Mouse (Mus musculus) neural tube, embryonic 10.5 days (tissue): ENCODE results near the gene Minpp1.

Experiments
- DNase-seq: peaks from one replicate; pipeline ENCODE4 v3.0.0-alpha.2; 2017; ENCODE audit warnings: low spot score; ENCODE audit errors: extremely low spot score

Minpp1 gene

DNA sequence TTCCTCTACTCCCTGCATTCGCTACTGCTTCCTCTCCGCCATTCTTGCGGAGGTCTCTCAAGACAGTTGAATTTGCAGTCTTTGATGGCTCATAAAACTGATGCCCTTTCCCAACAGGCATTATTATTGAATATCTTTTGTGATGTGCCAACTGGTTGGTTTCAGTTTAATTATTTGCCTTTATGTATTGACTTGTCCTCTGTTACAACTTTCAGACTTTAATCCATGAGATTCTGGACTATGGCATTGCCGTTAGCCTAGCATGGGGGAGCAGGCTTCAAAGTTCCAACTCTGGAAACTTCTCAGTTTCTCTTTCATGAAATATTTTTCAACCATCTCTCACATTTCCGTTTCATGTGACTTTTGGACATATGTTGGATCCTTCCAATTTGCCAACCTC lies 41.6 kb downstream of the Minpp1 start:
- no peak for DNase-seq

- DNase-seq = no peak
Measured at GRCm38 (mm10) chr19:32528723-32529122, 43.2 kb downstream of the Minpp1 start.

DNA sequence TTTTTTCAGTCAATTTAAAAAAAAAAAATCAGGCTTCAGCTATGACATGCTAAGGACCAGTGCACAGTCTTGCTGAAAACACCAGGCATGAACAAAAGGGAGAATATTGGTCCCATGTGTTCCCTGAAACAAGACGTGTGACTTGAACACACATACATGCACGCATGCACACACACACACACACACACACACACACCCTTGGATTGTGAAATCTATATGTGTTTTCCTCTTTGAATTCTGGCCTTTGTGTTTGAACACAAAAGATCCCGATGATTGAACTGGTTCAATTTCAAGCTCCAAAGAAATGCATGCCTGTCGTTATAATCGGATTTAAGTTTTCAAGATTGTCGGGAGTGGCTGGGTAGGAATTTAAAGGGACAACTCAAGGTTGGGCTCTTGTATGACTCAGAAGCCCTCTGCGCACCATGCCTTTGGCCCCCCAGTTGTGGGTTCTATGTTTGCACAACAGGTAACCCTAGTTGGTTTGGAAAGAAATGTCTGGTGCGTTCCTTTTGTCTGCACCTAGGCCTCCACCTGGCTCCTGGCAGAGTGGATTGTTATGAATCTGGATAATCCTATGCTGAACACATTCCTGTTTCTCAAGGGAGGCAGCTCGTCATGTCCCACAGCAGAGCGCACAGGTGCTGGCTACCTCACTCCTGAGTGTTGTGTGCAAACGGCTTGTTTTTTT lies 43.8 kb downstream of the Minpp1 start:
- no peak for DNase-seq

- no peak for DNase-seq
Measured at GRCm38 (mm10) chr19:32530296-32530695, 44.7 kb downstream of the Minpp1 start.

GRCm38 (mm10) chr19:32532331-32532730 lies 46.8 kb downstream of the Minpp1 start:
- DNase-seq = no peak

GRCm38 (mm10) chr19:32532737-32533505 lies 47.4 kb downstream of the Minpp1 start:
- DNase-seq = no peak

DNA sequence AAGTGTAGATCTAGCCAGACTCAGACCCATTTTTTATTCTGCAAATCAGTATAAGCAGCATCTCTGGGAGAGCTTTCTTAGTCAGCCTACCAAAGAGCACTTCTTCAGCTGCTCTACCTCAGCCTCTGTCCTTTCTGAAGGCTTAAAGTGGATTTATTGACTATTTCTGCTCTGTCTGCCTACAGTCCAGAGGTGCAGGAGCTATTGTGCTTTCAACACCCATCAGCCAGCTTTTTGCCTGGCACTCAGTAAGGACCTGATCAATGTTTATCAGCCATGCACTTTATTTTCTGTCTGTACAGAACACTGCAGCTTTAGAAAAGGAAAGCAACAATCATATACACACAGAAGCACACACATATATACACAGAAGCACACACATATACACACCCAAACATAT lies 49.3 kb downstream of the Minpp1 start:
- no peak for DNase-seq

- DNase-seq = no peak
Measured at GRCm38 (mm10) chr19:32542784-32543490, 57.4 kb downstream of the Minpp1 start.

- no peak for DNase-seq
Measured at GRCm38 (mm10) chr19:32547396-32547795, 61.8 kb downstream of the Minpp1 start.

DNA sequence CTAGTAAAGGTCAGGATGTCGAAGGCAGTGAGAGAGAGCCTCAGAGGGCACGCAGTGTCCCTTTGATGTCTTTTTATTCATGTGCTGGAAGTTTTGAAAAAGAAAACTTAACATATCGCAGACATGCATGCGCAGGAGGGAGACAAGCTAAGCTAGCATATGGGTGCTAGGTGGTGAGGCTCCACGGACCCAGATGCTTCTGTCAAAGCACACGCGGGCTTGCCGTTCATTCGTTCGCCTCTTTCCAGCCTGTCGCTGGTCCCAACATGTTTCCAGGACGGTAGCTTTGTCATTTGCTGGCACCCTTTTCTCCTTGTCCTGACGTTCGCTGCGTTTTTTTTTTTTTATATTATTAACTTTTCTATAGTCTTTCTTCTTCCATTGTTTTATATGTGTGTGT lies 62.6 kb downstream of the Minpp1 start:
- no peak for DNase-seq

GRCm38 (mm10) chr19:32550446-32550845 lies 64.9 kb downstream of the Minpp1 start:
- no peak for DNase-seq

GRCm38 (mm10) chr19:32551442-32551841 lies 65.9 kb downstream of the Minpp1 start:
- DNase-seq = no peak

GRCm38 (mm10) chr19:32552106-32552505 lies 66.5 kb downstream of the Minpp1 start:
- no peak for DNase-seq

DNA sequence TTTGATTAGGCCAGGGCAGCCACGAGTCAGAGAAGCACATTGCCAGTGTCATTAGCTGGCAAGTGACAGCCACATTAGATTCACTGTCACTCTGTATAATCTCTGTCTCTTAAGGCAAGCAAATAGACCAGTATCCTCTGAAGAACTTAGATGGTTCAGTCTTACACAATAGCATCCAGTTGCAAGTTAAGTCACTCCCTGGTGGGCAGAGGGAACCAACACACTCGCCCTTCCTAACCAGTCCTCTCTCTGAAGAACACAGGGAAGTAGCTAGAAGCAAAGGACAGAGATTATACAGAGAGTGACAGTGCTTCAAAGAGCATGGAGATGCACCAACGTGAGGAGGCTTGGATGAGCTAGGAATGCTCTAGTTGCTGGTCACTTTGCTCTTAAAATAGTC lies 67.7 kb downstream of the Minpp1 start:
- DNase-seq = no peak

DNA sequence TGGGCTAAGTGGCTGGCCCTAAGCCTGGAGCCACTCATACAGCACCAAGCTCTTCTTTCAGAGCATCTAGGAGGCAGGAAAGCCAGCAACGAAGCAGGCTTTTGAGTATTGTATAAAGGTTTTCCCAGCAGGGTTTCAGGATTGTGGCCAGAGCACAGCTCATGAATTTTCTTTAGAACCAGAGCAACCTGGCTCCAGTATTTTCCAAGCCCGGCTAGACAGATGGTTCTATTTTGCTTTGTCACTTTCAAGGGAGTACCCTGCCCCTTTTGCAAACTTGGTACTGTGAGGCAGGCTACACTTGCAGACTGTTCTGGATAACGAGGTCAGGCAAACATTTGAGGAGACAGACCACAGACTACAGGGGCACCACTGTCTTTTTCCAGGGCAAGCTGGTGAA lies 69.7 kb downstream of the Minpp1 start:
- no peak for DNase-seq
